ENCODE assay signal across 9 mouse cellular contexts in genomic region chr16:34960243-34960642, GRCm38 (mm10).
DNase-seq lines count a peak whose midpoint lies in the region; ATAC-seq lines count a peak whose summit lies in the region.
"Had no signal": no experiment of that assay in that cellular context is flagged by ENCODE, and none has a peak within 500 bp of the region (broad histone marks: within the 10 kb centered on the region; RNA-seq: fewer than 3 reads in every experiment).

No protein-coding gene starts in this region.

- H3K4me1 ChIP-seq in hindbrain, embryonic 10.5 days (replicated peaks) = peaks cover 40% of the 10 kb centered on the region
- no peaks in the 10 kb centered on the region; the same call in 1 of the 2 replicates for H3K4me1 ChIP-seq in hindbrain, embryonic 11.5 days (replicated peaks; ENCODE audit: control insufficient read depth, insufficient read depth, low read length)
- H3K4me1 ChIP-seq in brown adipose tissue, adult 24 weeks (ENCODE audit: control insufficient read depth, insufficient read depth, insufficient read length, low read length) = peaks cover 23% of the 10 kb centered on the region
- H3K4me1 ChIP-seq in heart, embryonic 10.5 days = peaks cover 58% of the 10 kb centered on the region
- peaks cover 62% of the 10 kb centered on the region for H3K4me1 ChIP-seq in limb, embryonic 10.5 days
- H3K4me1 ChIP-seq in midbrain, embryonic 13.5 days (replicated peaks) = peaks cover 15% of the 10 kb centered on the region

- no peaks in the 10 kb centered on the region for H3K27me3 ChIP-seq in hindbrain, embryonic 10.5 days (ENCODE audit: insufficient read depth, poor library complexity, severe bottlenecking)
- no peaks in the 10 kb centered on the region for H3K27me3 ChIP-seq in hindbrain, embryonic 11.5 days (ENCODE audit: control insufficient read depth, insufficient read depth, low read length)
- 0 out of 2 replicates have a peak, but pooled peaks cover 14% of the 10 kb centered on the region for H3K27me3 ChIP-seq in heart, embryonic 10.5 days (ENCODE audit: insufficient read depth, poor library complexity, severe bottlenecking)
- H3K27me3 ChIP-seq in limb, embryonic 10.5 days (ENCODE audit: low read depth, poor library complexity, severe bottlenecking) = no peaks in the 10 kb centered on the region
- H3K27me3 ChIP-seq in midbrain, embryonic 13.5 days = no peaks in the 10 kb centered on the region

- H3K27ac ChIP-seq in hindbrain, embryonic 10.5 days = peak overlapping the region; percentile 54; the same call in 1 of the 2 replicates
- no peak overlapping the region for H3K27ac ChIP-seq in hindbrain, embryonic 11.5 days (ENCODE audit: low read depth, low read length)
- H3K27ac ChIP-seq in brown adipose tissue, adult 24 weeks (replicated peaks; ENCODE audit: low read depth, low read length) = peak overlapping the region; percentile 66
- peak overlapping the region; percentile 92 for H3K27ac ChIP-seq in heart, embryonic 10.5 days
- peak overlapping the region; percentile 37; the same call in 1 of the 2 replicates for H3K27ac ChIP-seq in limb, embryonic 10.5 days
- H3K27ac ChIP-seq in midbrain, embryonic 13.5 days = no peak overlapping the region

- H3K4me3 ChIP-seq in hindbrain, embryonic 10.5 days = no peak overlapping the region
- no peak overlapping the region for H3K4me3 ChIP-seq in hindbrain, embryonic 11.5 days (ENCODE audit: low read depth, low read length)
- no peak overlapping the region for H3K4me3 ChIP-seq in brown adipose tissue, adult 24 weeks (ENCODE audit: insufficient read depth, low read depth, low read length)
- no peak overlapping the region for H3K4me3 ChIP-seq in heart, embryonic 10.5 days
- H3K4me3 ChIP-seq in limb, embryonic 10.5 days = no peak overlapping the region
- no peak overlapping the region for H3K4me3 ChIP-seq in midbrain, embryonic 13.5 days (replicated peaks)

- ATAC-seq in hindbrain, embryonic 11.5 days (ENCODE audit: low FRiP score) = no peak
- ATAC-seq in midbrain, embryonic 13.5 days = no peak

- H3K36me3 ChIP-seq in hindbrain, embryonic 10.5 days = peaks cover 15% of the 10 kb centered on the region; the same call in 1 of the 2 replicates
- no peaks in the 10 kb centered on the region for H3K36me3 ChIP-seq in hindbrain, embryonic 11.5 days (ENCODE audit: control insufficient read depth, insufficient read depth, low read length)
- peaks cover 3% of the 10 kb centered on the region; the same call in 1 of the 2 replicates for H3K36me3 ChIP-seq in heart, embryonic 10.5 days
- no peaks in the 10 kb centered on the region for H3K36me3 ChIP-seq in limb, embryonic 10.5 days
- H3K36me3 ChIP-seq in midbrain, embryonic 13.5 days = no peaks in the 10 kb centered on the region

- WGBS in hindbrain, embryonic 10.5 days = 75% methylated on average over 5 of the region's 5 CpGs
- 79% methylated on average over 5 of the region's 5 CpGs for WGBS in hindbrain, embryonic 11.5 days
- 80% methylated on average over 5 of the region's 5 CpGs for whole genome bisulfite sequencing in heart, embryonic 10.5 days
- whole genome bisulfite sequencing in limb, embryonic 10.5 days = 83% methylated on average over 5 of the region's 5 CpGs
- WGBS in midbrain, embryonic 13.5 days = 82% methylated on average over 5 of the region's 5 CpGs

- no peak overlapping the region for H3K4me2 ChIP-seq in hindbrain, embryonic 11.5 days (replicated peaks; ENCODE audit: low read depth, low read length)
- H3K4me2 ChIP-seq in midbrain, embryonic 13.5 days (replicated peaks) = no peak overlapping the region

- no peaks in the 10 kb centered on the region for H3K9me3 ChIP-seq in hindbrain, embryonic 10.5 days
- no peaks in the 10 kb centered on the region for H3K9me3 ChIP-seq in hindbrain, embryonic 11.5 days (ENCODE audit: control insufficient read depth, low read length)
- no peaks in the 10 kb centered on the region for H3K9me3 ChIP-seq in heart, embryonic 10.5 days
- no peaks in the 10 kb centered on the region for H3K9me3 ChIP-seq in limb, embryonic 10.5 days (replicated peaks)
- no peaks in the 10 kb centered on the region for H3K9me3 ChIP-seq in midbrain, embryonic 13.5 days

- no peak overlapping the region for H3K9ac ChIP-seq in hindbrain, embryonic 11.5 days (ENCODE audit: low read depth, low read length)
- H3K9ac ChIP-seq in midbrain, embryonic 13.5 days (replicated peaks) = no peak overlapping the region

- DNase-seq in hindbrain, embryonic 10.5 days (ENCODE audit: low spot score) = no peak
- no peak for DNase-seq in hindbrain, embryonic 11.5 days (ENCODE audit: low spot score)
- DNase-seq in heart, embryonic 10.5 days (ENCODE audit: low spot score) = no peak
- no peak for DNase-seq in limb, embryonic 10.5 days (ENCODE audit: low spot score)
- no peak for DNase-seq in urinary bladder, adult 2 months (ENCODE audit: low spot score)
- DNase-seq in urinary bladder, postnatal 36 days (ENCODE audit: low spot score in 2 of 2) = no peak
- DNase-seq: cerebellum, postnatal 25 days had no signal

Comparison
In these comparisons a context has a peak if more than half of its experiments do, and no peak if none do; other contexts are left out.
1. H3K27ac ChIP-seq: peak in hindbrain, embryonic 10.5 days (single experiment), brown adipose tissue, adult 24 weeks (single experiment), heart, embryonic 10.5 days (single experiment) and limb, embryonic 10.5 days (single experiment); none in hindbrain, embryonic 11.5 days (single experiment) and midbrain, embryonic 13.5 days (single experiment).